Mouse (Mus musculus): ENCODE measurements at regions not wholly inside any gene's neighbourhood (a gene's known extent, or its start where the extent isn't known, plus 50 kb on each side); places are given as distances from the start of the nearest gene placed in this dataset.

DNA sequence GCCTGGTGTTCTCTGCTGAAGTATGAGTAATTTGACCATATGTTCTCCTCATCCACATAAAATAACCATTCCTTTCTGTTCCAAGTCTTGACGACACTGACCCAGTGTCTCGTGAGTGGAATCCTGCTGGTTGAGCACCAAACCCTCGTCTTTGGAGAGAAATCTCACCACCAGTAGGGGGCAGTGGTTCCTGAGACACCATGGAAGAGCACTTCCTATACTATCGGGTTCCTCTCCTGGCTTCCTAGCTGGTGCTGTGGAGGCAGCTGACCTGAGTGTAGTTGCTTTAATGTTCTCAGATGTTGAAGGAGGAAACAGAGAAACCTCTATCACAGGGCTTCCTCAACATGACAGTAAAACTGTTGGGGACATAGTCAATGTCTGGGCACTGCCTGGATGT, 216.4 kb downstream of the Prdm2 start:
- ATAC-seq (ENCODE audit: insufficient number of reproducible peaks, insufficient read depth, low FRiP score, low read depth), result no peak
- Histone ChIP-seq H3K36me3 (ENCODE audit: control insufficient read depth, insufficient read depth, low read length) (no peaks in the 10 kb centered on the region), H3K27ac (replicated peaks in 1 of 2; ENCODE audit: control insufficient read depth in 1 of 2, insufficient read depth in 1 of 2, low read depth in 2 of 2, low read length in 2 of 2) (no peak overlapping the region), H3K4me3 (ENCODE audit: control insufficient read depth in 1 of 2, insufficient read depth in 1 of 2, low read depth in 1 of 2, low read length in 2 of 2) (no peak overlapping the region), H3K9me3 (ENCODE audit: control insufficient read depth, low read length) (no peaks in the 10 kb centered on the region), H3K4me2 (ENCODE audit: low read length) (no peak overlapping the region), H3K9ac (ENCODE audit: low read length) (no peak overlapping the region), H3K4me1 (ENCODE audit: control insufficient read depth in 2 of 2, insufficient read depth in 2 of 2, low read length in 2 of 2) (no peaks in the 10 kb centered on the region), H3K27me3 (ENCODE audit: control insufficient read depth, insufficient read depth, low read length) (no peaks in the 10 kb centered on the region)
- WGBS, result 62% methylated on average over 4 of the region's 4 CpGs

GRCm38 (mm10) chr4:142991401-142991800, 221.4 kb downstream of the Prdm2 start:
- ATAC-seq (ENCODE audit: insufficient number of reproducible peaks, insufficient read depth, low FRiP score, low read depth), result no peak
- no peaks in the 10 kb centered on the region for H3K9me3 ChIP-seq (ENCODE audit: control insufficient read depth, low read length)
- H3K36me3 ChIP-seq (ENCODE audit: control insufficient read depth, insufficient read depth, low read length), result no peaks in the 10 kb centered on the region
- 39% methylated on average over 4 of the region's 4 CpGs for WGBS
- H3K4me1 ChIP-seq (ENCODE audit: control insufficient read depth in 2 of 2, insufficient read depth in 2 of 2, low read length in 2 of 2), result no peaks in the 10 kb centered on the region
- no peak overlapping the region for H3K9ac ChIP-seq (ENCODE audit: low read length)
- H3K4me3 ChIP-seq (ENCODE audit: control insufficient read depth in 1 of 2, insufficient read depth in 1 of 2, low read depth in 1 of 2, low read length in 2 of 2), result no peak overlapping the region
- no peak overlapping the region for H3K4me2 ChIP-seq (ENCODE audit: low read length)
- no peak overlapping the region for H3K27ac ChIP-seq (replicated peaks in 1 of 2; ENCODE audit: control insufficient read depth in 1 of 2, insufficient read depth in 1 of 2, low read depth in 2 of 2, low read length in 2 of 2)
- H3K27me3 ChIP-seq (ENCODE audit: control insufficient read depth, insufficient read depth, low read length), result 0 out of 2 replicates have a peak, but pooled peaks cover 3% of the 10 kb centered on the region

DNA sequence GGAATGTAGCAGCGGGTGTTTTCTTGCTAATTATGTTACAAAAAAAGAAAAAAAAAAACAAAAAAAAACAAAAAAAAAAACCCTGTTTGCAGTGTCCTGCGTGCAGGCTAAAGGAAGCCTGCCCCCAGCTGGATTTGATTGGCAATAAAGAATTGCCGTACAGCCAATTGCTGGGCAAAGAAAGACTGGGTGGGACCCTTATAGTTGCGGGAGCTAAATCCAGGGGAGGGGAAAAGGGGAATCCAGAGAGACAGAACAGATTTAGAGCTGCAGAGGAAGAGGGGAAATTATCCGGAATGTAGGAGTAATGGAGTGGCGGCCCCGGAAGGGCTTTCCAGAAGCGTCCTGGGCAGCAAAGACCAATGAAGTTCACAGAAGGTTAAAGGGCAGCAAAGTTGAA, 223.6 kb downstream of the Prdm2 start:
- 6% methylated on average over 8 of the region's 8 CpGs for WGBS
- Histone ChIP-seq H3K27me3 (ENCODE audit: control insufficient read depth, insufficient read depth, low read length) (0 out of 2 replicates have a peak, but pooled peaks cover 3% of the 10 kb centered on the region), H3K36me3 (ENCODE audit: control insufficient read depth, insufficient read depth, low read length) (no peaks in the 10 kb centered on the region), H3K9me3 (ENCODE audit: control insufficient read depth, low read length) (no peaks in the 10 kb centered on the region), H3K4me1 (ENCODE audit: control insufficient read depth in 2 of 2, insufficient read depth in 2 of 2, low read length in 2 of 2) (no peaks in the 10 kb centered on the region), H3K4me2 (ENCODE audit: low read length) (peak overlapping the region; percentile 28), H3K27ac (replicated peaks in 1 of 2; ENCODE audit: control insufficient read depth in 1 of 2, insufficient read depth in 1 of 2, low read depth in 2 of 2, low read length in 2 of 2) (no peak overlapping the region), H3K9ac (ENCODE audit: low read length) (no peak overlapping the region), H3K4me3 (ENCODE audit: control insufficient read depth in 1 of 2, insufficient read depth in 1 of 2, low read depth in 1 of 2, low read length in 2 of 2) (no peak overlapping the region)
- no peak for ATAC-seq (ENCODE audit: insufficient number of reproducible peaks, insufficient read depth, low FRiP score, low read depth)

GRCm38 (mm10) chr4:142983295-142983624, 229.5 kb downstream of the Prdm2 start:
- no peaks in the 10 kb centered on the region for H3K36me3 ChIP-seq (ENCODE audit: control insufficient read depth, insufficient read depth, low read length)
- 74% methylated on average over 6 of the region's 6 CpGs for WGBS
- no peak for ATAC-seq (ENCODE audit: insufficient number of reproducible peaks, insufficient read depth, low FRiP score, low read depth)
- H3K4me1 ChIP-seq (ENCODE audit: control insufficient read depth in 2 of 2, insufficient read depth in 2 of 2, low read length in 2 of 2), result no peaks in the 10 kb centered on the region
- no peak overlapping the region for H3K4me3 ChIP-seq (ENCODE audit: control insufficient read depth in 1 of 2, insufficient read depth in 1 of 2, low read depth in 1 of 2, low read length in 2 of 2)
- no peak overlapping the region for H3K4me2 ChIP-seq (ENCODE audit: low read length)
- 0 out of 2 replicates have a peak, but pooled peaks cover 1% of the 10 kb centered on the region for H3K27me3 ChIP-seq (ENCODE audit: control insufficient read depth, insufficient read depth, low read length)
- H3K9me3 ChIP-seq (ENCODE audit: control insufficient read depth, low read length), result no peaks in the 10 kb centered on the region
- H3K27ac ChIP-seq (replicated peaks in 1 of 2; ENCODE audit: control insufficient read depth in 1 of 2, insufficient read depth in 1 of 2, low read depth in 2 of 2, low read length in 2 of 2), result no peak overlapping the region
- H3K9ac ChIP-seq (ENCODE audit: low read length), result no peak overlapping the region

DNA sequence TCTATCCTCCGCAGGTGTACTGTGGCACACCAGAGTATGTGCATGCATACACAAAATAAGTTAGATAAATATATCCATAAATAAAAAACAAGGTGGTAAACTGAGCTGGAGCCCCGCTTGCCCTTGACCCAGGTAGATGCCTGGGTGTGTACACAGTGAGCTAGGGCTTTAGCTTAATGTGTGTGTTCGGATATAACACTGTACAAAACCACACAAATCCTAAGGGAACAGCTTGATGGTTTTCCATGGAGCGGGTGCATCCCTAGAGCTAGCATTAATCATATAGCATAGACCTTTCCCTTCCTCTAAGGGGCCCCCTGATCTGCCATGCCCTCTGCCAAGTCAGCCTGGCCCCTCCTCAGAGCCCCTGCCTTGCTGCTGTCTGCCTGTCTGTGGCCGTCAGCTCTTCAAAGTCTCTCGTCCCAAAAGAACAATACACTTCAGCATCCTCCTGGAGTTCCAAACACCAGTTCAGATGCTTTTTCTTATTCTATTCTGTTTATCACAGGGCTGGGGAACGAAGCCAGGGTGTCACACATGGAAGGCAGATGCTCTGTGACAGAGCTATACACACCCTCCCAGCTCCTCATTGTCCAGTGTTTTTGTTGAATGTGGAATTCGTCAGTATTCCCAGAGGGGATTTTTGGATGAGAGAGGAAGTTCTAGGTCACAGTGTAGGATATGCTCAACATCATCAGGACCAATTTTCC, 230.1 kb downstream of the Prdm2 start:
- Histone ChIP-seq H3K4me3 (ENCODE audit: control insufficient read depth in 1 of 2, insufficient read depth in 1 of 2, low read depth in 1 of 2, low read length in 2 of 2) (no peak overlapping the region), H3K4me1 (ENCODE audit: control insufficient read depth in 2 of 2, insufficient read depth in 2 of 2, low read length in 2 of 2) (no peaks in the 10 kb centered on the region), H3K27ac (replicated peaks in 1 of 2; ENCODE audit: control insufficient read depth in 1 of 2, insufficient read depth in 1 of 2, low read depth in 2 of 2, low read length in 2 of 2) (no peak overlapping the region), H3K27me3 (ENCODE audit: control insufficient read depth, insufficient read depth, low read length) (no peaks in the 10 kb centered on the region), H3K4me2 (ENCODE audit: low read length) (no peak overlapping the region), H3K9me3 (ENCODE audit: control insufficient read depth, low read length) (no peaks in the 10 kb centered on the region), H3K9ac (ENCODE audit: low read length) (no peak overlapping the region), H3K36me3 (ENCODE audit: control insufficient read depth, insufficient read depth, low read length) (no peaks in the 10 kb centered on the region)
- no peak for ATAC-seq (ENCODE audit: insufficient number of reproducible peaks, insufficient read depth, low FRiP score, low read depth)
- WGBS, result 54% methylated on average over 8 of the region's 8 CpGs

GRCm38 (mm10) chr4:142975620-142976019, 237.2 kb downstream of the Prdm2 start:
- H3K27ac ChIP-seq (replicated peaks in 1 of 2; ENCODE audit: control insufficient read depth in 1 of 2, insufficient read depth in 1 of 2, low read depth in 2 of 2, low read length in 2 of 2), result no peak overlapping the region
- H3K27me3 ChIP-seq (ENCODE audit: control insufficient read depth, insufficient read depth, low read length), result no peaks in the 10 kb centered on the region
- no peaks in the 10 kb centered on the region for H3K9me3 ChIP-seq (ENCODE audit: control insufficient read depth, low read length)
- H3K4me2 ChIP-seq (ENCODE audit: low read length), result no peak overlapping the region
- no peak overlapping the region for H3K9ac ChIP-seq (ENCODE audit: low read length)
- no peaks in the 10 kb centered on the region for H3K36me3 ChIP-seq (ENCODE audit: control insufficient read depth, insufficient read depth, low read length)
- no peak for ATAC-seq (ENCODE audit: insufficient number of reproducible peaks, insufficient read depth, low FRiP score, low read depth)
- H3K4me3 ChIP-seq (ENCODE audit: control insufficient read depth in 1 of 2, insufficient read depth in 1 of 2, low read depth in 1 of 2, low read length in 2 of 2), result no peak overlapping the region
- WGBS, result 67% methylated on average over 11 of the region's 11 CpGs
- H3K4me1 ChIP-seq (ENCODE audit: control insufficient read depth in 2 of 2, insufficient read depth in 2 of 2, low read length in 2 of 2), result no peaks in the 10 kb centered on the region

GRCm38 (mm10) chr4:142970040-142970439, 242.8 kb downstream of the Prdm2 start:
- Histone ChIP-seq H3K27me3 (ENCODE audit: control insufficient read depth, insufficient read depth, low read length) (no peaks in the 10 kb centered on the region), H3K9ac (ENCODE audit: low read length) (no peak overlapping the region), H3K36me3 (ENCODE audit: control insufficient read depth, insufficient read depth, low read length) (no peaks in the 10 kb centered on the region), H3K4me2 (ENCODE audit: low read length) (no peak overlapping the region), H3K4me3 (ENCODE audit: control insufficient read depth in 1 of 2, insufficient read depth in 1 of 2, low read depth in 1 of 2, low read length in 2 of 2) (no peak overlapping the region), H3K4me1 (ENCODE audit: control insufficient read depth in 2 of 2, insufficient read depth in 2 of 2, low read length in 2 of 2) (no peaks in the 10 kb centered on the region), H3K27ac (replicated peaks in 1 of 2; ENCODE audit: control insufficient read depth in 1 of 2, insufficient read depth in 1 of 2, low read depth in 2 of 2, low read length in 2 of 2) (no peak overlapping the region), H3K9me3 (ENCODE audit: control insufficient read depth, low read length) (peaks cover 5% of the 10 kb centered on the region; the same call in 1 of the 2 replicates)
- WGBS, result 89% methylated on average over 4 of the region's 4 CpGs
- ATAC-seq (ENCODE audit: insufficient number of reproducible peaks, insufficient read depth, low FRiP score, low read depth), result no peak

- Histone ChIP-seq H3K9ac (ENCODE audit: low read length) (no peak overlapping the region), H3K27me3 (ENCODE audit: control insufficient read depth, insufficient read depth, low read length) (no peaks in the 10 kb centered on the region), H3K4me1 (ENCODE audit: control insufficient read depth in 2 of 2, insufficient read depth in 2 of 2, low read length in 2 of 2) (no peaks in the 10 kb centered on the region), H3K9me3 (ENCODE audit: control insufficient read depth, low read length) (peaks cover 5% of the 10 kb centered on the region; the same call in 1 of the 2 replicates), H3K4me3 (ENCODE audit: control insufficient read depth in 1 of 2, insufficient read depth in 1 of 2, low read depth in 1 of 2, low read length in 2 of 2) (no peak overlapping the region), H3K27ac (replicated peaks in 1 of 2; ENCODE audit: control insufficient read depth in 1 of 2, insufficient read depth in 1 of 2, low read depth in 2 of 2, low read length in 2 of 2) (no peak overlapping the region), H3K4me2 (ENCODE audit: low read length) (no peak overlapping the region), H3K36me3 (ENCODE audit: control insufficient read depth, insufficient read depth, low read length) (no peaks in the 10 kb centered on the region)
- ATAC-seq (ENCODE audit: insufficient number of reproducible peaks, insufficient read depth, low FRiP score, low read depth), result no peak
- 84% methylated on average over 2 of the region's 2 CpGs for WGBS
These were observed 245.2 kb downstream of the Prdm2 start for GRCm38 (mm10) chr4:142967604-142968003.
